Mouse (Mus musculus) right cerebral cortex, postnatal 4 days (tissue): Measurements from ENCODE around the gene Mt1.
"Not testable (repeated sequence)": the region's sequence is repeated elsewhere in the genome, so short reads cannot be mapped to it uniquely, and the experiment has no call there.

Source experiments
- DNase-seq: peaks from one replicate; pipeline ENCODE4 v3.0.0-alpha.2; 2022

The Mt1 gene

GRCm38 (mm10) chr8:94178857-94179712, at the start of gene Mt1:
TSS of gene Mt1 (plus strand) at chr8:94179082.
- DNase-seq = peak; percentile 71

- no peak for DNase-seq
These were observed 49.6 kb upstream of the Mt1 start for GRCm38 (mm10) chr8:94129133-94129789.

GRCm38 (mm10) chr8:94130126-94130525, 48.8 kb upstream of the Mt1 start:
- no peak for DNase-seq

GRCm38 (mm10) chr8:94132096-94132495, 46.8 kb upstream of the Mt1 start:
- no peak for DNase-seq

- not testable (repeated sequence) for DNase-seq
These were observed 44.3 kb upstream of the Mt1 start for GRCm38 (mm10) chr8:94134601-94135000.

GRCm38 (mm10) chr8:94135556-94135955, 43.3 kb upstream of the Mt1 start:
- DNase-seq = no peak

- no peak for DNase-seq
These were observed 42.7 kb upstream of the Mt1 start for GRCm38 (mm10) chr8:94136192-94136591.

GRCm38 (mm10) chr8:94136933-94137332, 41.9 kb upstream of the Mt1 start, which contains the start of gene Mt4:
TSS of gene Mt4 (plus strand) at chr8:94137197.
- DNase-seq = no peak

- no peak for DNase-seq
These were observed 38.6 kb upstream of the Mt1 start for GRCm38 (mm10) chr8:94140266-94140795.

- DNase-seq = no peak
These were observed 30.6 kb upstream of the Mt1 start for GRCm38 (mm10) chr8:94148236-94148635.

GRCm38 (mm10) chr8:94150925-94151324, 28.0 kb upstream of the Mt1 start:
- no peak for DNase-seq

- DNase-seq = peak; percentile 77
These were observed 26.2 kb upstream of the Mt1 start, which contains the start of gene Mt3 for GRCm38 (mm10) chr8:94152513-94153300. TSS of gene Mt3 (plus strand) at chr8:94152607.

GRCm38 (mm10) chr8:94153451-94153850, 25.4 kb upstream of the Mt1 start:
- no peak for DNase-seq

- no peak for DNase-seq
These were observed 24.3 kb upstream of the Mt1 start for GRCm38 (mm10) chr8:94154537-94154936.

GRCm38 (mm10) chr8:94156092-94156491, 22.8 kb upstream of the Mt1 start:
- no peak for DNase-seq

GRCm38 (mm10) chr8:94165772-94166171, 13.1 kb upstream of the Mt1 start:
- not testable (repeated sequence) for DNase-seq

GRCm38 (mm10) chr8:94167244-94167643, 11.6 kb upstream of the Mt1 start:
- DNase-seq = peak; percentile 97

GRCm38 (mm10) chr8:94169547-94169946, 9.3 kb upstream of the Mt1 start:
- DNase-seq = no peak

- DNase-seq = no peak
These were observed 7.5 kb upstream of the Mt1 start for GRCm38 (mm10) chr8:94171321-94171755.

GRCm38 (mm10) chr8:94172075-94172808, 6.6 kb upstream of the Mt1 start, which contains the start of gene Mt2:
TSS of gene Mt2 (plus strand) at chr8:94172664.
- DNase-seq = peak; percentile 65

- DNase-seq = no peak
These were observed 5.8 kb upstream of the Mt1 start for GRCm38 (mm10) chr8:94172809-94173732.
